Comparison of ENCODE assay signal across 11 mouse cellular contexts in genomic region chr13:95549421-95549820, GRCm38 (mm10). TPM values are rescaled to one million over a fixed set of nuclear protein-coding genes. Genes with fewer than 3 reads are reported as not detected.
DNase-seq lines count a peak whose midpoint lies in the region; ATAC-seq and TF ChIP-seq lines count a peak whose summit lies in the region.
"Had no signal": no experiment of that assay in that cellular context is flagged by ENCODE, and none has a peak within 500 bp of the region (broad histone marks: within the 10 kb centered on the region; RNA-seq: fewer than 3 reads in every experiment).

No protein-coding gene starts in this region.

- no peaks in the 10 kb centered on the region for H3K9me3 ChIP-seq in kidney, postnatal 0 days (replicated peaks; ENCODE audit: low read length)
- H3K9me3 ChIP-seq in embryonic facial prominence, embryonic 12.5 days: no peaks in the 10 kb centered on the region; the same call in 1 of the 2 replicates
- no peaks in the 10 kb centered on the region for H3K9me3 ChIP-seq in hindbrain, embryonic 16.5 days (ENCODE audit: control insufficient read depth, low read length)
- H3K9me3 ChIP-seq in neural tube, embryonic 13.5 days: no peaks in the 10 kb centered on the region
- H3K9me3 ChIP-seq: liver, embryonic 12.5 days had no signal

- no peak for TF ChIP-seq CTCF in kidney, postnatal 0 days (IDR thresholded peaks at IDR 0.05; ENCODE audit: low read depth)

- 0 out of 2 replicates have a peak overlapping the region, but pooled peaks have one; percentile 52 for H3K4me2 ChIP-seq in kidney, postnatal 0 days (ENCODE audit: low read length)
- H3K4me2 ChIP-seq in embryonic facial prominence, embryonic 12.5 days (replicated peaks): no peak overlapping the region; the same call in none of the 2 replicates
- peak overlapping the region; percentile 22; the same call in 1 of the 2 replicates for H3K4me2 ChIP-seq in hindbrain, embryonic 16.5 days (ENCODE audit: low read length)
- peak overlapping the region; percentile 50 for H3K4me2 ChIP-seq in neural tube, embryonic 13.5 days

- WGBS in kidney, postnatal 0 days: 13% methylated on average over 3 of the region's 3 CpGs
- WGBS in embryonic facial prominence, embryonic 12.5 days: 23% methylated on average over 3 of the region's 3 CpGs
- 11% methylated on average over 3 of the region's 3 CpGs for WGBS in hindbrain, embryonic 16.5 days
- 8% methylated on average over 3 of the region's 3 CpGs for WGBS in neural tube, embryonic 13.5 days

- no peaks in the 10 kb centered on the region for H3K36me3 ChIP-seq in kidney, postnatal 0 days (ENCODE audit: insufficient read depth, low read length)
- no peaks in the 10 kb centered on the region for H3K36me3 ChIP-seq in embryonic facial prominence, embryonic 12.5 days
- no peaks in the 10 kb centered on the region for H3K36me3 ChIP-seq in hindbrain, embryonic 16.5 days (ENCODE audit: control insufficient read depth, insufficient read depth, low read length)
- H3K36me3 ChIP-seq in neural tube, embryonic 13.5 days: no peaks in the 10 kb centered on the region
- H3K36me3 ChIP-seq: liver, embryonic 12.5 days had no signal

- peak; percentile 40 for DNase-seq in kidney, postnatal 0 days (ENCODE audit: low spot score)
- DNase-seq in kidney, postnatal 36 days: no peak
- no peak for DNase-seq in cerebellum, adult 8-10 months
- DNase-seq in adrenal gland, postnatal 36 days: no peak
- DNase-seq in adrenal gland, postnatal 25 days: no peak
- DNase-seq: kidney, adult 11 months had no signal

- H3K27ac ChIP-seq in kidney, postnatal 0 days: no peak overlapping the region
- peak overlapping the region; percentile 69 for H3K27ac ChIP-seq in embryonic facial prominence, embryonic 12.5 days
- peak overlapping the region; percentile 16; the same call in 1 of the 2 replicates for H3K27ac ChIP-seq in hindbrain, embryonic 16.5 days (ENCODE audit: low read depth, low read length)
- H3K27ac ChIP-seq in neural tube, embryonic 13.5 days (replicated peaks): no peak overlapping the region
- H3K27ac ChIP-seq: liver, embryonic 12.5 days had no signal

- H3K4me1 ChIP-seq in kidney, postnatal 0 days (replicated peaks; ENCODE audit: insufficient read depth, low read length): peaks cover 28% of the 10 kb centered on the region
- peaks cover 37% of the 10 kb centered on the region for H3K4me1 ChIP-seq in embryonic facial prominence, embryonic 12.5 days
- peaks cover 18% of the 10 kb centered on the region for H3K4me1 ChIP-seq in hindbrain, embryonic 16.5 days (ENCODE audit: control insufficient read depth, insufficient read depth, low read depth, low read length)
- peaks cover 34% of the 10 kb centered on the region for H3K4me1 ChIP-seq in neural tube, embryonic 13.5 days (replicated peaks)
- H3K4me1 ChIP-seq: liver, embryonic 12.5 days had no signal

- H3K27me3 ChIP-seq in kidney, postnatal 0 days (ENCODE audit: insufficient read depth, low read length): no peaks in the 10 kb centered on the region
- H3K27me3 ChIP-seq in embryonic facial prominence, embryonic 12.5 days: no peaks in the 10 kb centered on the region
- H3K27me3 ChIP-seq in hindbrain, embryonic 16.5 days (replicated peaks; ENCODE audit: control insufficient read depth, insufficient read depth, low read length): no peaks in the 10 kb centered on the region
- H3K27me3 ChIP-seq in neural tube, embryonic 13.5 days: no peaks in the 10 kb centered on the region

- H3K9ac ChIP-seq in kidney, postnatal 0 days (ENCODE audit: low read depth, low read length): no peak overlapping the region
- no peak overlapping the region for H3K9ac ChIP-seq in embryonic facial prominence, embryonic 12.5 days
- H3K9ac ChIP-seq in hindbrain, embryonic 16.5 days (ENCODE audit: low read depth, low read length): no peak overlapping the region
- H3K9ac ChIP-seq in neural tube, embryonic 13.5 days: no peak overlapping the region
- H3K9ac ChIP-seq: liver, embryonic 12.5 days had no signal

- no peak for ATAC-seq in kidney, postnatal 0 days (replicated peaks; ENCODE audit: low FRiP score, low read depth)
- ATAC-seq in embryonic facial prominence, embryonic 12.5 days (ENCODE audit: insufficient number of reproducible peaks, insufficient read depth, low FRiP score, low TSS enrichment): no peak
- no peak for ATAC-seq in hindbrain, embryonic 16.5 days
- ATAC-seq in neural tube, embryonic 13.5 days (ENCODE audit: low read depth): no peak
- ATAC-seq: CD4-positive, CD25-positive, alpha-beta regulatory T cell, adult 4 months; liver, embryonic 12.5 days had no signal

- H3K4me3 ChIP-seq in kidney, postnatal 0 days (replicated peaks; ENCODE audit: low read depth, low read length): no peak overlapping the region
- no peak overlapping the region for H3K4me3 ChIP-seq in embryonic facial prominence, embryonic 12.5 days
- no peak overlapping the region for H3K4me3 ChIP-seq in hindbrain, embryonic 16.5 days (ENCODE audit: low read length)
- no peak overlapping the region for H3K4me3 ChIP-seq in neural tube, embryonic 13.5 days
- H3K4me3 ChIP-seq: liver, embryonic 12.5 days had no signal

RNA-seq across cellular contexts. Expression of gene F2rl1, which starts 24.4 kb away (rescaled TPM):
- polyA plus RNA-seq in kidney, postnatal 0 days (2015; fragmentation: Nextera tagmentation; extraction: Ambion mirVana): 10.4 and 10.7 TPM in 2 replicates
- polyA plus RNA-seq in embryonic facial prominence, embryonic 12.5 days (2016; fragmentation: Nextera tagmentation; extraction: Ambion mirVana): 0.73 and 0.82 TPM in 2 replicates
- 0.08 and 0.09 TPM in 2 replicates for polyA plus RNA-seq in hindbrain, embryonic 16.5 days (2015; fragmentation: Nextera tagmentation; extraction: Ambion mirVana)
- 0.11 TPM in 1 of 2 replicates, not detected in the other for polyA plus RNA-seq in neural tube, embryonic 13.5 days (2015; fragmentation: Nextera tagmentation; extraction: Ambion mirVana)
- total RNA-seq in adrenal gland, postnatal 36 days (2021): under 1 TPM; 0.10 to 0.20 TPM
- total RNA-seq in adrenal gland, postnatal 25 days (2021): 0.12 TPM in 1 of 2 replicates, not detected in the other

Comparison
In these comparisons a context has a peak if more than half of its experiments do, and no peak if none do; other contexts are left out.
1. H3K27ac ChIP-seq: peak in embryonic facial prominence, embryonic 12.5 days (single experiment) and hindbrain, embryonic 16.5 days (single experiment); none in kidney, postnatal 0 days (single experiment) and neural tube, embryonic 13.5 days (single experiment).